Mouse (Mus musculus): ENCODE results near the gene Dab2.

DNA sequence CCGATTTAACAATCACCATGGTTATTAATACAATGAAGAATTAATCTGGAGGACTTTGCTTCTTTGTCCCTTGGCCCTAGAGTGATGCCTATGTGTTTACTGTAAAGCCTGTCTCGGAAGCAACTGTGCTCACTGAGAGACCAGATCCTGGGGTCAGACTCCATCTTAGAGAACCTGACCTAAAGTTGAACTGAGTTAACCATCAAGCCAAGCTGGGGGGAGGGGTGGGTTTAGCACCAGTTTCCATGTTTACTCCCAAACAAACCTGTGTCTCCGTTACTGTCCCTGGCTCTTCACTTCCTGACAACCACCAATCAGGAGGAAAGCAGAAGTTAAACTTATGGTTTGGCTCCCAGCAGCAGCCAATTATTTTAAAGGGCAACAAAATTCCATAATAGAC, 184.0 kb downstream of the Dab2 start:
- TF ChIP-seq CTCF (IDR thresholded peaks at IDR 0.05; ENCODE audit: borderline replicate concordance, extremely low read depth, insufficient read depth, insufficient read length) (no peak), POLR2A (IDR thresholded peaks at IDR 0.05; ENCODE audit: borderline replicate concordance, extremely low read depth, insufficient read depth, insufficient read length, poor library complexity, severe bottlenecking) (no peak)

All from brain, embryonic 14.5 days (tissue).